Mouse (Mus musculus): ENCODE measurements around the gene Krtap4-6.
"Not testable (repeated sequence)": the region's sequence is repeated elsewhere in the genome, so short reads cannot be mapped to it uniquely, and the experiment has no call there.

GRCm38 (mm10) chr11:99658467-99659010 is 7.2 kb downstream of the Krtap4-6 start, which contains the start of gene Gm11563:
- TF ChIP-seq CTCF, POLR2A (IDR thresholded peaks at IDR 0.05; ENCODE audit: insufficient read depth, low read depth, low read length): not testable (repeated sequence)
